Mouse (Mus musculus) liver, postnatal 0 days (tissue): ENCODE data around the gene Ticrr. TPM values are rescaled to one million over a fixed set of nuclear protein-coding genes. Genes with fewer than 3 reads are reported as not detected.
A peak's percentile ranks its signal among the peaks of the same experiment; 100 is the strongest.

Experiments
- ATAC-seq: fragments of 200-750 bp; cut with Nextera tagmentation; 2 replicates; pipeline ENCODE4 v1.8.0; 2017; ENCODE audit warnings: mild to moderate bottlenecking, moderate library complexity
- DNase-seq: peaks from one replicate; pipeline ENCODE4 v3.0.0-alpha.2; 2016
- H3K27ac ChIP-seq: fragments of 300-500 bp; sonication (generic); 2 replicates; pipeline ENCODE4 v1.5.1; 2014; ENCODE audit warnings: antibody characterized with exemption, moderate library complexity, mild to moderate bottlenecking, low read depth
- H3K27me3 ChIP-seq: fragments of 300-500 bp; sonication (generic); 2 replicates; pipeline ENCODE4 v1.6.1; 2014; ENCODE audit warnings: low read length, control low read depth, mixed read lengths; ENCODE audit not compliant: insufficient read depth
- H3K36me3 ChIP-seq: fragments of 300-500 bp; sonication (generic); replicated peaks from 2 replicates; pipeline ENCODE4 v1.6.1; 2014; ENCODE audit warnings: mild to moderate bottlenecking, control low read depth, low read length, moderate library complexity, mixed read lengths; ENCODE audit not compliant: insufficient read depth
- H3K4me1 ChIP-seq: fragments of 300-500 bp; sonication (generic); 2 replicates; pipeline ENCODE4 v1.6.1; 2014; ENCODE audit warnings: antibody characterized with exemption, mild to moderate bottlenecking, control low read depth; ENCODE audit not compliant: insufficient read depth
- H3K4me2 ChIP-seq: fragments of 300-500 bp; sonication (generic); 2 replicates; pipeline ENCODE4 v1.6.1; 2014; ENCODE audit warnings: low read depth, mild to moderate bottlenecking, low read length, moderate library complexity, mixed read lengths
- H3K4me3 ChIP-seq: fragments of 300-500 bp; sonication (generic); 2 replicates; pipeline ENCODE4 v1.5.1; 2014; ENCODE audit warnings: low read depth, low read length
- H3K9ac ChIP-seq: fragments of 300-500 bp; sonication (generic); replicated peaks from 2 replicates; pipeline ENCODE4 v1.6.1; 2014; ENCODE audit warnings: mild to moderate bottlenecking, moderate library complexity
- H3K9me3 ChIP-seq: fragments of 300-500 bp; sonication (generic); 2 replicates; pipeline ENCODE4 v1.6.1; 2016; ENCODE audit warnings: mild to moderate bottlenecking, control low read depth, low read length, mixed read lengths
- CTCF ChIP-seq: sonication (generic); IDR thresholded peaks from 2 replicates; pipeline ENCODE4 v1.5.1; 2016; ENCODE audit warnings: antibody characterized with exemption, low read depth
- EP300 ChIP-seq: IDR thresholded peaks from 2 replicates; pipeline ENCODE4 v1.6.1; 2016; ENCODE audit warnings: antibody characterized with exemption, low read depth, mild to moderate bottlenecking
- WGBS: fragments of 180-500 bp; shearing (Covaris S2); extraction: QIAGEN DNeasy Blood & Tissue Kit; methylation state at CpG from one replicate; pipeline ENCODE4 v1.1.7; 2014; ENCODE audit not compliant: insufficient replicate concordance; 5-methylcytosine and 5-hydroxymethylcytosine counted together
- polyA plus RNA-seq: library from polyadenylated mRNA; unstranded; fragments of >200 nt; fragmentation: Nextera tagmentation; extraction: Ambion mirVana; gene quantifications from 2 replicates; pipeline ENCODE4 v1.2.1, GENCODE M21; 2015

Gene Ticrr
- polyA plus RNA-seq, 1 experiment from 2014 or later = 2.2 TPM

GRCm38 (mm10) chr7:79738913-79739312, 78.9 kb downstream of the Ticrr start:
- Histone ChIP-seq H3K36me3 (peaks cover 9% of the 10 kb centered on the region; the same call in 1 of the 2 replicates), H3K27me3 (no peaks in the 10 kb centered on the region), H3K4me3 (no peak overlapping the region), H3K4me1 (peaks cover 12% of the 10 kb centered on the region), H3K9me3 (no peaks in the 10 kb centered on the region), H3K27ac (no peak overlapping the region), H3K9ac (no peak overlapping the region), H3K4me2 (no peak overlapping the region)
- no peak for DNase-seq
- TF ChIP-seq CTCF (no peak), EP300 (no peak)
- 86% methylated on average over 2 of the region's 2 CpGs for WGBS
- no peak for ATAC-seq

- peaks cover 9% of the 10 kb centered on the region; the same call in 1 of the 2 replicates for H3K36me3 ChIP-seq
- no peak for DNase-seq
- ATAC-seq = no peak
- WGBS = 73% methylated on average over 4 of the region's 4 CpGs
- no peak overlapping the region for H3K9ac ChIP-seq
- no peak overlapping the region for H3K4me3 ChIP-seq
- H3K4me2 ChIP-seq = no peak overlapping the region
- H3K9me3 ChIP-seq = no peaks in the 10 kb centered on the region
- H3K4me1 ChIP-seq = peaks cover 12% of the 10 kb centered on the region
- TF ChIP-seq EP300 (no peak), CTCF (no peak)
- H3K27me3 ChIP-seq = no peaks in the 10 kb centered on the region
- H3K27ac ChIP-seq = no peak overlapping the region
Observed at GRCm38 (mm10) chr7:79740279-79740678, 80.3 kb downstream of the Ticrr start.

- Histone ChIP-seq H3K27ac (peak overlapping the region; percentile 73; the same call in 1 of the 2 replicates), H3K4me1 (peaks cover 12% of the 10 kb centered on the region), H3K27me3 (no peaks in the 10 kb centered on the region), H3K36me3 (0 out of 2 replicates have a peak, but pooled peaks cover 2% of the 10 kb centered on the region), H3K4me2 (peak overlapping the region; percentile 98), H3K9me3 (no peaks in the 10 kb centered on the region), H3K9ac (peak overlapping the region; percentile 68), H3K4me3 (peak overlapping the region; percentile 74)
- WGBS = 8% methylated on average over 11 of the region's 11 CpGs
- no peak for DNase-seq
- 0 out of 2 replicates have a peak, but pooled peaks have one; percentile 27 for ATAC-seq
- TF ChIP-seq CTCF (no peak), EP300 (peak; percentile 60; the same call in 1 of the 2 replicates)
Observed at GRCm38 (mm10) chr7:79742277-79742658, 82.3 kb downstream of the Ticrr start.

- WGBS = 3% methylated on average over 44 of the region's 46 CpGs
- peak; percentile 86 for DNase-seq
- H3K36me3 ChIP-seq = no peaks in the 10 kb centered on the region
- H3K9me3 ChIP-seq = no peaks in the 10 kb centered on the region
- ATAC-seq = peak; percentile 91
- H3K9ac ChIP-seq = peak within 1 kb of the TSS; percentile 68
- peak within 1 kb of the TSS; percentile 98 for H3K4me2 ChIP-seq
- TF ChIP-seq CTCF = no peak
- peak within 1 kb of the TSS; percentile 73 for H3K27ac ChIP-seq
- peak within 1 kb of the TSS; percentile 74 for H3K4me3 ChIP-seq
- H3K27me3 ChIP-seq = no peaks in the 10 kb centered on the region
- H3K4me1 ChIP-seq = peaks cover 12% of the 10 kb centered on the region
Observed at GRCm38 (mm10) chr7:79742659-79743536, 82.9 kb downstream of the Ticrr start, which contains the start of the genes Pex11a and Wdr93. Gene Pex11a, minus strand, starts transcription at chr7:79743131. Gene Wdr93, plus strand, starts transcription at chr7:79743163.

GRCm38 (mm10) chr7:79744051-79744450, 84.1 kb downstream of the Ticrr start:
- H3K4me3 ChIP-seq = no peak overlapping the region
- H3K4me2 ChIP-seq = no peak overlapping the region
- TF ChIP-seq EP300 (no peak), CTCF (no peak)
- H3K9me3 ChIP-seq = no peaks in the 10 kb centered on the region
- DNase-seq (no peak), ATAC-seq (no peak)
- H3K36me3 ChIP-seq = no peaks in the 10 kb centered on the region
- peaks cover 12% of the 10 kb centered on the region for H3K4me1 ChIP-seq
- H3K27me3 ChIP-seq = no peaks in the 10 kb centered on the region
- no peak overlapping the region for H3K9ac ChIP-seq
- H3K27ac ChIP-seq = no peak overlapping the region
- WGBS = 86% methylated on average over 9 of the region's 9 CpGs

- ATAC-seq = no peak
- no peak overlapping the region for H3K9ac ChIP-seq
- H3K27ac ChIP-seq = no peak overlapping the region
- H3K4me1 ChIP-seq = peaks cover 12% of the 10 kb centered on the region
- H3K4me3 ChIP-seq = no peak overlapping the region
- TF ChIP-seq CTCF = no peak
- H3K36me3 ChIP-seq = no peaks in the 10 kb centered on the region
- WGBS = 27% methylated on average over 5 of the region's 5 CpGs
- no peak for DNase-seq
- H3K27me3 ChIP-seq = no peaks in the 10 kb centered on the region
- H3K9me3 ChIP-seq = no peaks in the 10 kb centered on the region
- H3K4me2 ChIP-seq = no peak overlapping the region
Observed at GRCm38 (mm10) chr7:79744585-79744984, 84.6 kb downstream of the Ticrr start.
